Mouse (Mus musculus): Measurements from ENCODE around the gene Bcl6.

Gene Bcl6

GRCm38 (mm10) chr16:23990161-23990970, 1.7 kb upstream of the Bcl6 start:
- DNase-seq = no peak

GRCm38 (mm10) chr16:23989209-23990160, 833 bp upstream of the Bcl6 start:
- no peak for DNase-seq

GRCm38 (mm10) chr16:23988157-23988465, 541 bp downstream of the Bcl6 start:
- no peak for DNase-seq

DNA sequence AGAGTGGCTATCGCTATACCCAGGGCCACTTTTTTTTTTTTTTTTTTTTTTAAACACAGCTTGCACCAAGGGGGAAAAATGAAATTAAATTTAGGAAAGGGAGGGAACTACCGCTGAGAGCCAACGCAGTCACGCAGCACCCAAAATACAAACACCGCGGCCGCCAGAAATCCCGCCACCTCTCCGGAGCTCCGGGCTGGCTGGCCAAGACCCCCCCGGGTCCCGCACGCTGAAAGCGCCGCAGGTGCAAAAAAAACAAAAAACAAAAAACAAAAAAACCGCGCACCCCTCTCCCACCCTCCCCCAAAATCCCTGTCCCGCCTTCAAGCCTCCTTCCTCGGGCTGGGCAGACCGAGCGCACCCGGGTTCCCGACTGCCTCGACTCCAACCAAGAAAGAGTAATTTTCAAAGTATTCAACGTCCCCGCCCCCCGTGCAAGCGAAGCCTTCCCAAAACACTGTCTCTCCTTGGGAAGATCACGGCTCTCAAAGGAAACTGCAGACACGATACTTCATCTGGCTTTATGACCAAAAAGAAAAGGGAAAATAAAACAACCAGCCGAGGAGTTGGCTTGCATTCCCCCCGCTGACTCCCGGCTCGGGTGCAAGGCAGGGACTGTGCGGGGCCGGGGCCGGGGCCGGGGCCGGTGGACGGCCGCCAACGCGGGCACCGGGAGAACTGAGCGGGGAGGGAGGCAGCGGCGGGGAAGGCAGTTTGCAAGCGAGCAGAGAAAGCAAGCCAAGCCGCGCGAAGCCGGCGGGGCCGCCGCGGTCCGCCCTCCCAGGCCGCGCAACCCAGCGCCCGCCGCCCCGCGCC, 1.1 kb downstream of the Bcl6 start:
- DNase-seq = no peak

DNA sequence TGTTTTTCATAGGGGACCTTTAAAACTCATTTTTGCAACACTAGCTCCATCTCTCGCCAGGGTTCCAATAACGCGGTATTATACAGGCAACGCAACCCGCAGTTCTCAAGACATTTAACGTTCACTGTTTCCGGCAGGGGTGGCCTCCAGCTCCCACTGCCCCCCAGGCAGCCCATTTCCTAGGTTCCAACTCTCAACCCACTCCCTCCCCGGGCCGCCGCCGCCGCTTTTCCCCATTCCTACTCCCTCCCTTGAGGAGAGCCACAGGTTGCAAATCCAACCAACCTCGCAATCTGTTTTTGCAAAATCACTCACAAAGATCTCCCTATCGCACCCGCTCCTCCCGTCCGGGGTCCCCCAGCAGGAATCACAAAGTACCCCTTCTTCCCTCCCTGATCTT, 1.8 kb downstream of the Bcl6 start:
- no peak for DNase-seq

DNA sequence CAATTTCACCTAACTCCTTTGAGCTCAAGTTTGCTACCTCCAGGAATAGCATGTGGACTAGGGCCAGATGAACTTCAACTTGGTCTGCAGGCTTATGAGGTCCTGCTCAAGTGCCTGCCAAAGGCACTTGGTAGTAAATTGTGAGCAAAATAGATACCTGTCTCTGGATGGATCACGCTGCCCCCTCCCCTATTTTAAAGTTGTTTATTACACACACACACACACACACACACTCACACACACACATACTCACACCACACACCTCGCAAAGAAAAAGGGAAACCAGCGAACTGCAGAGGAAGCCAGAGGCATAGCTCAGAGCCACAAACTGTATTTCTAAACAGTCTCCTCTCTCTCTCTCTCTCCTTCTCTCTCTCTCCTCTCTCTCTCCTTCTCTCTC, 2.5 kb downstream of the Bcl6 start:
- no peak for DNase-seq

GRCm38 (mm10) chr16:23985467-23985861, 3.2 kb downstream of the Bcl6 start:
- DNase-seq = peak in 1 of 2 experiments; percentile 56

DNA sequence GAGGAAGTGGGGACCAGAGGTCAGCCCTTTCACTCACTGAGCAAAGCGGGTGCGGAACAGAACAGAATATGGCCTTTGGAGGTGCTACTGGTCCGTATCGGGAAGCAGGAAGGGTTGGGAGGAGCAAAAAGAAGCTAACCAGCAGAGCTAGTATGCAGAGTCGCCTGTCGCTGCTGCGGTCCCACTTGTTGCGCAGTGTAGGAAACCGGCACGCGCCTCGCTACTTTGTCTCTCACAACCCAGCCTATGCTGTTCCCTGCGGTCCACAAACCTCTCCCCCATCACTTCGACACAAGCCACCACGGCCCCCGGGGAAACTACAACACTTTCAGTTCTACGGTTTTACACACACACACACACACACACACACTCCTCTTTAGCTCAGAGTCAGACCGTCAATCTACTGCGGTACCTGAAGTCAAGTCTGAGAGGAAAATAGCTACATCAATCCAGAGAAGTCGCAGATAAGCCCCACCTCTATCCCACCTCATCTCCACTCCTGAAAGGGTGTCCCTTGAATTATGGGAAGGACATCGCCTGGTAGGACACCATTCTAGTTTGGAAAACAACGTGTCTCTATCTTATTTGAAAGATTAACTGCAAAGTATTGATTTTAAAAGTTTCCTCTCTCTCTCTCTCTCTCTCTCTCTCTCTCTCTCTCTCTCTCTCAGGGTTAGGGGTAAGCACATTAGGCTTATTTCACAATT, 3.7 kb downstream of the Bcl6 start:
- DNase-seq = peak; percentile 56 to 63

DNA sequence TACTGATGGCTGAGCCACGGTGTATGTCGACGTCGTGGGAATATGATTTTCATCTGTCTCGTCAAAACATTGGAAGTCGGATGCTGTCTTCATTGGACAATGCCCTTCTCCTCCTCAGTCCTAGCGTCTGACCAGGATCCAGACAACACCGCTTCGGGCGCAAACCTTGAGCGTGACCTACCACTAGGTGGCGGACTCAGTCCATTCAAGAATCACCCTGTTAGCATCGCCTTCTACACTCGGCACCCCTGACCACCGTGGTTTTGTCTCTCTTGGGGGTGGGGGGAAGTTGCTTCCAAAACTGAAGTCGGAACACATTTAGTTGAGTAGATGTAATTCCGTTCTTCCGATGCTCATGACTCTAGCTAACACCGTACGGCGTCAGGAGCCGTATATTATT, 4.5 kb downstream of the Bcl6 start:
- DNase-seq = peak; percentile 84 to 95

DNA sequence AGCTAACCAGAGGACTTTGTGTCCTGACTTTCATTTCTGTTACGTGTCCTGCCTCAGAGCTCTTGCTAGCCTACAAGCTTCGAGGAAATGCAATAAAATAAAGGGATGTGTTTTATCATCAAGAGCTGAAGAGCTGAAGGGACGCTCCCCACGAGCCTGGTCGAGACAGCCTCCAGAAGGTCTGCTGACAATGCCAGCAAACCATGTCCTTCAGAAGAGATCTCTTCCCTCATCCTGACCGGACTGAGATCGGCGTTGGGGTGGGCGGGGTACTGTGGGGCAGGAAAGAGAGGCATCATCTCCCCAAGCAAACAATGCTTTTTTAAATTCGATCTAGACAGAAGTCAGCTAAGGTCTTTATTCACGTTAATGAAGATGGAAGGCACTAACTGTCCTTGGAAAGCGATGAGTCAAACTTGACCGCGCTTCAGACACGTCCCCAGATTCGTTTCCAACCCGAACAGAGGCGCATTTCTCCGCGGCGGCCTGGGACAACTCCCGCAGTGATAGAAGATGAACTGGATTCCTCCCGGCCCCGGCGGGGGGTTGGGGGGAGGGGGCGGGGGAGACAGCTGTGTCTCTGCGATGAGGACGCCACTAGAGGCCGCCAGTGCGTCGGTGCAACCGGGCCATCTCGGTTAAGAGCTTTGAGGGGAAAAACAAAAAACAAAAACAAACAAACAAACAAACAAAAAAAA, 5.6 kb downstream of the Bcl6 start:
- DNase-seq = peak; percentile 60 to 75

- peak; percentile 84 to 89 for DNase-seq
Measured at GRCm38 (mm10) chr16:23981925-23982851, 6.5 kb downstream of the Bcl6 start.

DNA sequence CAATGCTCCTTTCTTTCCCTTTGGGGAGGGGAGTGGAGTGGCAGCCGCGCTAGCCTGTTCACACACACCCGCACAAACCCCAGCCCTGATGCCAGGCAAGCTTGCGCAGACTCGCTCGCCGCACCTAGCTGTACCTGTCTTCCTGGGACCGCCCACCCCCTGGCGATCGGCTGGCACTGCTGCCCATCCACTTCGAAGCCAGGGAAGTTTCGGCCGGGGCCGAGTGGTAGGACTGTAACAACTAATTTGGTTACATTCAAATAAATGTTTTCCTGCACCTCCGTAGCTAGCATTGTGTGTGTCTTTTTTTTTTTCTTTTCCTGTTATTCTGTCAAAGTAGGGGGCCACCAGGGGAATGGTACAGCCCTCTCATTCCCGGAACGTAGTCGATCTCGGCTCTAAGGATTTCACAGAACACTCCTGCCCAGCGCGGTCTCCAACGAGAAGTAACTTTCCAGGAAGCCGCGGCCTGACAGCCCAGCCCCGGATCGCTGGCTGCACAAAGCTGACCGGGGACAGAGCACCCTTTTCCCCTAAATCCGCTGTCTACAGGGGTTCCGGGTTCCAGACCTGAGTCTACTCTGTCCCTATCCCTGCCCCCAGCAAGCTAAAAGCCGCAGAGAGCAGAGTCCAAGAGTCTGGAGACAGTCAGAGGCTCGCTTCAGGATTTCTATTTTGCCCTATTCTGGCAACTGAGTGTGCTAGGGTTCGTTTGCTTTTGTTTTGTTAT, 7.5 kb downstream of the Bcl6 start:
- DNase-seq = peak in 1 of 2 experiments; percentile 55

DNA sequence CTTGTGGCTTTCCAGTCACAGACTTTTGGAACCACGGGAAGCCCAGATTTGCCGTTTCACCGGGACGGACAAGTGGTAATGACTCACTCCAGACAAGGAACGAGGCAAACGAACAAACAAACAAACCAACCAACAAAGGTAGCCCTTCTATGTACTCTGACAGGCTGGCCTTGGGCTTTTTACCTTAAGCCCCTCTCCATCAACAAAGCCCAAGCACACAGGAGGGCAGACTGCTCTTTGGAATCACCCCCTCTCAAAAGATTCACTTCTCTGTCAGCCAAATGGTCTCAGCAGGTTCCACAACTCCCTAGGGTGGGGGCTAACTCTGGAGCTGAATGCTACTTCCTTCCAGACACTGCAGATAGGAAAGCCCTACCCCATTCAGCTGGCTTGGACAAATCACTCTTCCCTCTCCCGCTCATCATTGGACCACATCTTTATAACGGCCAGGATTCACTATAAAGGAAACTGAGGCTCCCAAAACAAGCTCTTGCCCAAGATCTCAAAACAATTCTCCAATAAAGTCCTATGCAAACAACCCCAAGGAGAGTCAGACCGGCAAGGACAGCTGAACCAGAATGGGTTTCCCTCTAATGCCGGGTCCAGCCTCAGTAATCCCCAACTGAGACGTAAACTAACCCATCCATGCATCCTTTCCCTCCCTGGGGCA, 8.3 kb downstream of the Bcl6 start:
- DNase-seq = no peak

GRCm38 (mm10) chr16:23979446-23979845, 9.2 kb downstream of the Bcl6 start:
- no peak for DNase-seq

- DNase-seq = no peak
Measured at GRCm38 (mm10) chr16:23978495-23978894, 10.2 kb downstream of the Bcl6 start.

DNA sequence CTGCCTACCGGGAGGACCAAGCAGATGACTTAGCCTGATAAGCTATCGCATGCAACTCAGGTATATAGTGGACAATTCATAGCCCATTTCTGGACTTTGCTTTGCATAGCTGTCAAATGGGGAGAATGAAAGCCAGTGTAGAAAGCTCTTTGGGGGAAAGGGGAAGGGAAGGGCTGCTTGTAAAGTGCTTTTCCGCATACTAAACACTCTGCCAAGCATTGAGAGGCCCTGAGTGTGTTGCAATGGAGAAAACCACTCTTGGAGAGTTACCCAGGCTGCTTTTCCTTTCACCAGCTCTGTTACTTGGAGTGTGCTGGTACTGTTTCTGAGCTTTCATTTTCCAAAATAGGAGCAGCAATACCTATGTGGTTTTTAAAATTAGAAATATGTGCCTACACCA, 10.9 kb downstream of the Bcl6 start:
- no peak for DNase-seq

DNA sequence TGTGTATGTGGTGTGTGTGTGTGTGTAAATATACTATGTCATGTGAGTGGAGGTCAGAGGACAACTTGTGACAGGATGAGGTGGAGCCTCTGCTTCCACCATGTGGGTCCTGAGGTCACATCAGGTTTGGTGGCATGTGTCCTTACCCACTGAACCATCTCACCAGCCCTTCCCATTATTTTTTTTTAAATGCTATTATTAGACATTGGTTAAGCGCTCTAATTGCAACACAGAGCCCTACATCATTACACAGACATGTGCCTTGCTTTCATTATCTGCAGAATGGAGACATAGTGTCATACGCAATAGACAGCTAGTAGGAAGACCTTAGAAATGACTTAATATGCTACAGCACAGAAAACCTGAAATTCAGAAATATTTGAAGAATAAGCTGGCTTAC, 12.5 kb downstream of the Bcl6 start:
- DNase-seq = no peak

DNA sequence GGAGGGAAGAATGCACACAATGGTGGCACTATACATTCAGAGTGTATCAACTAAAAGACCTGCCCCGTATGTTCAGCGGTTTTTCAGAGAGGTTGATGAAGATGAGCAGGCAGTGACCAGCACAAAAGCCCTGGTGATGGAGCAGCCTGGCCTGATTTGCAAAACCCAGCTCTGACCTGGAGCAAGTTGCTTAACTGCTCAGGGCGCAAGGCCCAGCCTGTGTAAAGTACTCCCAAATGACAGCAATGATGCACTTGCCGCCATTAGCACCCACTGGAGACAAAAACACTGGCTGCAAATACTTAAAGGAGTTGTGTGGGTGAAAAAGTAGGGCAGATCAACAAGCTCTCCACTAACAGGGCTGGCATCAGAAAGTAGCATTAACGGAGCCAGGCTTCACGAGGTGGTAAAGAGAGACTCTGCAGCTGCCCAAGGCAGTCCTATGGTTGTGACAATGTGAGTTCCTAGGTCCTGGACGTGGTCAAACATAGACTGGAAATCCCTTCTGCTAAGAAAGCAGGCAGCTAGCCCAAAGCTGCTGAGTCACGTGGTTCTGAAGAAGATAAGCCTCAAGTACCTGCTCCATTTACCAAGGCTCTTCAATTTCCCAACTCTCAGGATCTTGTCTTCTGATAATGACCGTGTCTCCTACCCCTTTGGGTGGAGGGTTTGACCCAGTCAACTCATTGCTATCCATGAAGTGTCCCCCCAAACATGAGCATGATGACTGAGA, 14.9 kb downstream of the Bcl6 start:
- DNase-seq = no peak

GRCm38 (mm10) chr16:23972901-23973300, 15.8 kb downstream of the Bcl6 start:
- no peak for DNase-seq

Measured in kidney, adult 8-10 months (tissue).